ENCODE assay signal across 30 mouse cellular contexts in genomic region chr6:39497165-39497564, GRCm38 (mm10).
"Had no signal": no experiment of that assay in that cellular context is flagged by ENCODE, and none has a peak within 500 bp of the region (broad histone marks: within the 10 kb centered on the region; RNA-seq: fewer than 3 reads in every experiment).

No protein-coding gene starts in this region.

- ATAC-seq: forebrain, embryonic 13.5 days; forebrain, embryonic 14.5 days; forebrain, embryonic 15.5 days; forebrain, embryonic 16.5 days; forebrain, postnatal 0 days had no signal

- H3K4me1 ChIP-seq: embryonic facial prominence, embryonic 10.5 days; embryonic facial prominence, embryonic 12.5 days; forebrain, embryonic 10.5 days had no signal

- H3K9me3 ChIP-seq: embryonic facial prominence, embryonic 10.5 days; embryonic facial prominence, embryonic 12.5 days; embryonic facial prominence, embryonic 13.5 days; embryonic facial prominence, embryonic 15.5 days; forebrain, embryonic 10.5 days; forebrain, embryonic 12.5 days; forebrain, embryonic 13.5 days; forebrain, embryonic 15.5 days had no signal

- H3K4me3 ChIP-seq: embryonic facial prominence, embryonic 10.5 days; embryonic facial prominence, embryonic 12.5 days; embryonic facial prominence, embryonic 13.5 days; embryonic facial prominence, embryonic 15.5 days; erythroblast, embryonic 14.5 days; forebrain, embryonic 10.5 days; forebrain, embryonic 12.5 days; forebrain, embryonic 13.5 days; forebrain, embryonic 15.5 days; gastrocnemius, adult 2 months; heart, adult 2 months had no signal

- H3K9ac ChIP-seq: embryonic facial prominence, embryonic 12.5 days; embryonic facial prominence, embryonic 13.5 days; embryonic facial prominence, embryonic 15.5 days; forebrain, embryonic 12.5 days; forebrain, embryonic 13.5 days; forebrain, embryonic 15.5 days; forebrain, postnatal 0 days had no signal

- DNase-seq: cerebellum, adult 18-20 months; cerebellum, adult 2 months; cerebellum, adult 8-10 months; cerebellum, adult 9-10 months; cerebellum, adult 9-11 months; cerebellum, postnatal 10 days; cerebellum, postnatal 14 days; cerebellum, postnatal 25 days; cerebellum, postnatal 36 days; embryo, embryonic 11 days; forebrain, postnatal 0 days; gastrocnemius, adult 2 months; gastrocnemius, postnatal 10 days; gastrocnemius, postnatal 14 days; gastrocnemius, postnatal 25 days; gastrocnemius, postnatal 36 days; heart, adult 11 months; heart, adult 18-20 months; heart, adult 2 months had no signal

- H3K27ac ChIP-seq: embryonic facial prominence, embryonic 10.5 days; embryonic facial prominence, embryonic 12.5 days; embryonic facial prominence, embryonic 13.5 days; embryonic facial prominence, embryonic 15.5 days; forebrain, embryonic 10.5 days; forebrain, embryonic 12.5 days; forebrain, embryonic 13.5 days; forebrain, embryonic 15.5 days; gastrocnemius, adult 2 months; heart, adult 2 months had no signal

- H3K4me2 ChIP-seq: embryonic facial prominence, embryonic 12.5 days; embryonic facial prominence, embryonic 13.5 days; embryonic facial prominence, embryonic 15.5 days; forebrain, embryonic 12.5 days; forebrain, embryonic 13.5 days; forebrain, embryonic 15.5 days had no signal

- H3K27me3 ChIP-seq: embryonic facial prominence, embryonic 12.5 days; embryonic facial prominence, embryonic 13.5 days; embryonic facial prominence, embryonic 15.5 days; forebrain, embryonic 12.5 days; forebrain, embryonic 13.5 days; forebrain, embryonic 15.5 days had no signal
